Mouse (Mus musculus): ENCODE measurements at regions not wholly inside any gene's neighbourhood (a gene's known extent, or its start where the extent isn't known, plus 50 kb on each side); places are given as distances from the start of the nearest gene placed in this dataset.

DNA sequence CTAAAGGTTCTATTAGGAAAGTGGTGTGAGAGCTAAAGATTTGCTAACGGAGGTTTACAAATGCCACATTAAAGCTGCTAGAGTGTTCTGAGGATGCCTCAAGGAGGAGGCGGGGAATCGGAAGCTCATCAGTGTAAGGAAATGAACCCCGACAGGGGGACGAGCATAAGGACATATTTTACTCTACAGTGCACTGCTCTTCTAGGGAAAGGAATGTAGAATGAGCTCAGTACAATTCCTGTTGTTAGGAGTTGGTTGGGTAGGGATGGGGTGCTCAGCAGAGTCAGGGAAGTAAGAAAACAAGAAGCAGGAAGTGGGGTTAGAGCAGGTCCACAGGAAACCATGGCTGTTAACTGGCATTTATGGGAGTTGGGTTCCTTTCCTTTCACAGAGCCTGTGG lies 54.6 kb downstream of the Mex3b start:
- 80% methylated on average over 5 of the region's 5 CpGs for WGBS
- no peak overlapping the region for H3K4me3 ChIP-seq
- H3K27me3 ChIP-seq (replicated peaks) = no peaks in the 10 kb centered on the region
- H3K9me3 ChIP-seq = no peaks in the 10 kb centered on the region
- H3K27ac ChIP-seq = no peak overlapping the region
- H3K4me1 ChIP-seq = no peaks in the 10 kb centered on the region
- no peak for ATAC-seq (replicated peaks)
- H3K9ac ChIP-seq = no peak overlapping the region
- H3K4me2 ChIP-seq = no peak overlapping the region
- H3K36me3 ChIP-seq (replicated peaks) = no peaks in the 10 kb centered on the region

- 88% methylated on average over 11 of the region's 11 CpGs for WGBS
- no peak overlapping the region for H3K27ac ChIP-seq
- no peaks in the 10 kb centered on the region for H3K9me3 ChIP-seq
- no peak overlapping the region for H3K4me2 ChIP-seq
- H3K9ac ChIP-seq = no peak overlapping the region
- no peaks in the 10 kb centered on the region for H3K4me1 ChIP-seq
- no peak overlapping the region for H3K4me3 ChIP-seq
- no peaks in the 10 kb centered on the region for H3K36me3 ChIP-seq (replicated peaks)
- no peak for ATAC-seq (replicated peaks)
- no peaks in the 10 kb centered on the region for H3K27me3 ChIP-seq (replicated peaks)
Measured at GRCm38 (mm10) chr7:82923220-82924071, 56.3 kb downstream of the Mex3b start.

- Histone ChIP-seq H3K27me3 (replicated peaks) (no peaks in the 10 kb centered on the region), H3K9me3 (no peaks in the 10 kb centered on the region), H3K36me3 (replicated peaks) (no peaks in the 10 kb centered on the region), H3K4me2 (no peak overlapping the region), H3K4me3 (no peak overlapping the region), H3K4me1 (no peaks in the 10 kb centered on the region), H3K27ac (no peak overlapping the region), H3K9ac (no peak overlapping the region)
- 88% methylated on average over 3 of the region's 3 CpGs for WGBS
- ATAC-seq (replicated peaks) = no peak
Measured at GRCm38 (mm10) chr7:82924092-82924491, 57.0 kb downstream of the Mex3b start.

- no peak overlapping the region for H3K4me3 ChIP-seq
- no peak overlapping the region for H3K9ac ChIP-seq
- H3K36me3 ChIP-seq (replicated peaks) = no peaks in the 10 kb centered on the region
- peak overlapping the region; percentile 50 for H3K27ac ChIP-seq
- H3K4me2 ChIP-seq = no peak overlapping the region
- H3K27me3 ChIP-seq (replicated peaks) = no peaks in the 10 kb centered on the region
- no peaks in the 10 kb centered on the region for H3K9me3 ChIP-seq
- WGBS = 12% methylated on average over 3 of the region's 3 CpGs
- ATAC-seq (replicated peaks) = peak; percentile 73
- peaks cover 4% of the 10 kb centered on the region for H3K4me1 ChIP-seq
Measured at GRCm38 (mm10) chr7:82938311-82938710, 71.2 kb downstream of the Mex3b start.

- H3K9ac ChIP-seq = no peak overlapping the region
- H3K4me3 ChIP-seq = no peak overlapping the region
- H3K4me2 ChIP-seq = no peak overlapping the region
- H3K27me3 ChIP-seq (replicated peaks) = no peaks in the 10 kb centered on the region
- ATAC-seq (replicated peaks) = no peak
- no peaks in the 10 kb centered on the region for H3K36me3 ChIP-seq (replicated peaks)
- H3K4me1 ChIP-seq = peaks cover 4% of the 10 kb centered on the region
- no peaks in the 10 kb centered on the region for H3K9me3 ChIP-seq
- 85% methylated on average over 11 of the region's 11 CpGs for WGBS
- H3K27ac ChIP-seq = no peak overlapping the region
Measured at GRCm38 (mm10) chr7:82939536-82939935, 72.4 kb downstream of the Mex3b start.

- H3K27me3 ChIP-seq (replicated peaks) = no peaks in the 10 kb centered on the region
- no peak overlapping the region for H3K4me2 ChIP-seq
- no peak for ATAC-seq (replicated peaks)
- H3K4me3 ChIP-seq = no peak overlapping the region
- no peak overlapping the region for H3K9ac ChIP-seq
- no peaks in the 10 kb centered on the region for H3K36me3 ChIP-seq (replicated peaks)
- WGBS = 74% methylated on average over 9 of the region's 9 CpGs
- H3K4me1 ChIP-seq = peaks cover 1% of the 10 kb centered on the region; the same call in 1 of the 2 replicates
- no peak overlapping the region for H3K27ac ChIP-seq
- H3K9me3 ChIP-seq = no peaks in the 10 kb centered on the region
Measured at GRCm38 (mm10) chr7:82943376-82943775, 76.2 kb downstream of the Mex3b start.

DNA sequence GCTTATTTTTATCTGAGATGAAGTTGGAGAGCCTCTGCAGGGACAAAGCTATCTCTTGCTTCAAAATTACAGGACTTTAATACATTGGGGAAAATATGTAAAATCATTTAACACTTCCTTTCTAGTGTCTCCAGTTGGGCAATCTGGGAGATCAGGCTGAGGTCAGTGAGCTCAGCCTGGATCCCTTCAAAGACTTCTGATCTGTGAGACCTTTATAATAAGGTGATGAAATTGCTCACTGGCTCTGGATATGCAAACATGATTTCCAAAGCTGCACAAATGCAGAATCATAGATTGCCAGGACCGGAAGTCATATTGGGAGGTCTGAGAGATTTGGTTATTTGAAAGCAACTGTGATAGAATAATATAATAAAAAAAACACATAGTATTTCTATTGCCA lies 76.7 kb downstream of the Mex3b start:
- ATAC-seq (replicated peaks) = no peak
- Histone ChIP-seq H3K27me3 (replicated peaks) (no peaks in the 10 kb centered on the region), H3K9me3 (no peaks in the 10 kb centered on the region), H3K27ac (no peak overlapping the region), H3K9ac (no peak overlapping the region), H3K36me3 (replicated peaks) (no peaks in the 10 kb centered on the region), H3K4me2 (no peak overlapping the region), H3K4me3 (no peak overlapping the region), H3K4me1 (no peaks in the 10 kb centered on the region)
- 85% methylated on average over 1 of the region's 1 CpGs for WGBS

DNA sequence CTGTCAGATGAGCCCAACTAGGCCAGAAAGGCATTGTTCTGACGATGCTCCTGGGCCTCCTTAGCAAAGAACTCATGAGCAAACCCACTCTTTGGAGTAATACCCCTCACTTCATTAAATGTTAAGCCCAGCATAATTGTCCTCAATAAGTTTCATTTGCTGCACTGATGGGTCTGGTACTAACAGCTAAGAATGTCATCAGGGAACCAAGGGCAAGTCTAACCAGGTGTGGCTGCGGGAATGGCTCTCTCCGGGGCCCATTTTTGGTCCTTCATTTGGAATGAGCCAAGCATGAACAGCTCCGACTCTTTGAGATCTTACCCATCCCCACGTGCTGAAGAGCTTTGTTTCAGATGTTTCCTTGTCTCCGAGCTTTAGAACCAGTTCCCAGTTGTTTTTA lies 82.2 kb downstream of the Mex3b start:
- Histone ChIP-seq H3K4me1 (no peaks in the 10 kb centered on the region), H3K9me3 (no peaks in the 10 kb centered on the region), H3K27ac (no peak overlapping the region), H3K4me2 (no peak overlapping the region), H3K36me3 (replicated peaks) (no peaks in the 10 kb centered on the region), H3K9ac (no peak overlapping the region), H3K27me3 (replicated peaks) (no peaks in the 10 kb centered on the region), H3K4me3 (no peak overlapping the region)
- ATAC-seq (replicated peaks) = no peak
- 79% methylated on average over 6 of the region's 6 CpGs for WGBS

DNA sequence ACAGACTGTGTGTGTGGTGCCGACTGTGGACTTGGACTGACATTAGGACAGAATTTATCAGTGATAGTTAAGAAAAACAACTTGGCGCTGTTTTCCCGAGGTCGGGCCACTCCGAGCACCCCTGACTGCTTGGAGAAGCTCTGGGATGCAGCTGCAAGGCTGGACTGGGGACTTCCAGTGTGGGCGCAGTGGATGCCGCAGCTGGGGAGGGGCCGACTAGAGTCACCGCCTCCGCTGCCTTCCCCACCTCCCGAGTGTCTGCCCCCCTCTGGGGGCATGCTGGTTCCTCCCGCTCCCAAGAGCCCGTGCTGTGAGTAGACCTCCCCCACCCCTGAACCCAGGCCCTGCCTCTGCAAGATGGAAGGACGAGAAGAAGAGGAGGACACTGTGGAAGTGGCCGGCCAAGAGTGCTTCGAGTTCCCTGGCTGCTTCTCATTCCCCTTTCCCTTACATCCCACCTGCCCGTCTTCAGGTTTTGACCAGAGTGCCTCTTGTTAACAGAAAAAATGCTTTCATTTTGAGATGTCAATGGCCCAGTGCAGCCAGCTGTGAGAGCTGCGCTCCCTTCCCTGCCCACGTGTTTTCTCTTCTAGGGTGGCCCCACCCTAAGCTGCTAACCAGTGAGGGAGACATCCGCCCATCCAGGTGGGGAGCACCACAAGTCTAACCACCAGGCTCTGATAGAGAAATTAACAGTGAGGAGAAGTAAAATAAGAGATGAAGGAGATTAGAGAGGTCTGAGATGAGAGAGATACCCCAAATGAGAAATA lies 90.3 kb downstream of the Mex3b start:
- H3K9ac ChIP-seq = no peak overlapping the region
- WGBS = 61% methylated on average over 20 of the region's 20 CpGs
- no peak overlapping the region for H3K4me3 ChIP-seq
- H3K4me2 ChIP-seq = no peak overlapping the region
- H3K36me3 ChIP-seq (replicated peaks) = no peaks in the 10 kb centered on the region
- ATAC-seq (replicated peaks) = no peak
- no peaks in the 10 kb centered on the region for H3K27me3 ChIP-seq (replicated peaks)
- no peaks in the 10 kb centered on the region for H3K4me1 ChIP-seq
- no peaks in the 10 kb centered on the region for H3K9me3 ChIP-seq
- no peak overlapping the region for H3K27ac ChIP-seq

DNA sequence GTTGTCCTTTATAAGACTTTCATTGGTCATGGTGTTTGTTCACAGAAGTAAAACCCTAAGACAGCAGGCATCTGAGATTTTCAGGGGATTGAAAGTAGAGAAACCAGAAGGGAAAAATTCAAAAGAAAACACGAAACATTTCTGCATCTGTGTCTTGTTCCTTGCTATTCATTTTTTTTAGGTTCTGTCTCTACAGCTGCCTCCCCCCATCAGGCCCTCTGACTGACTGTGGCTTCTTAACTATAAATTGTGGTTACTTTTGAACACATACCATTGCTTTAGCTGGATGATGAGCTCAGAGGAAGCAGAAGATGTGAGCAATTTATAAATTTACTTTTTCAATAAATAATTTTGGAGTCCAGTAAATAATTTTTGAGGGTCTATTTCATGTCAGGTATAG lies 103.5 kb downstream of the Mex3b start:
- WGBS = 89% methylated on average over 1 of the region's 1 CpGs
- H3K4me3 ChIP-seq = no peak overlapping the region
- no peak for ATAC-seq (replicated peaks)

GRCm38 (mm10) chr7:82971244-82971643 lies 104.1 kb downstream of the Mex3b start:
- no peaks in the 10 kb centered on the region for H3K27me3 ChIP-seq (replicated peaks)
- no peak overlapping the region for H3K4me2 ChIP-seq
- H3K27ac ChIP-seq = no peak overlapping the region
- no peak overlapping the region for H3K9ac ChIP-seq
- H3K4me3 ChIP-seq = no peak overlapping the region
- no peak for ATAC-seq (replicated peaks)
- no peaks in the 10 kb centered on the region for H3K4me1 ChIP-seq
- WGBS = 92% methylated on average over 5 of the region's 5 CpGs
- H3K9me3 ChIP-seq = no peaks in the 10 kb centered on the region
- H3K36me3 ChIP-seq (replicated peaks) = no peaks in the 10 kb centered on the region

More for the DNA sequence above, 103.5 kb downstream of the Mex3b start:
- H3K9me3 ChIP-seq = no peaks in the 10 kb centered on the region
- H3K4me1 ChIP-seq = no peaks in the 10 kb centered on the region
- no peaks in the 10 kb centered on the region for H3K27me3 ChIP-seq (replicated peaks)
- H3K9ac ChIP-seq = no peak overlapping the region
- no peaks in the 10 kb centered on the region for H3K36me3 ChIP-seq (replicated peaks)
- no peak overlapping the region for H3K27ac ChIP-seq
- no peak overlapping the region for H3K4me2 ChIP-seq

DNA sequence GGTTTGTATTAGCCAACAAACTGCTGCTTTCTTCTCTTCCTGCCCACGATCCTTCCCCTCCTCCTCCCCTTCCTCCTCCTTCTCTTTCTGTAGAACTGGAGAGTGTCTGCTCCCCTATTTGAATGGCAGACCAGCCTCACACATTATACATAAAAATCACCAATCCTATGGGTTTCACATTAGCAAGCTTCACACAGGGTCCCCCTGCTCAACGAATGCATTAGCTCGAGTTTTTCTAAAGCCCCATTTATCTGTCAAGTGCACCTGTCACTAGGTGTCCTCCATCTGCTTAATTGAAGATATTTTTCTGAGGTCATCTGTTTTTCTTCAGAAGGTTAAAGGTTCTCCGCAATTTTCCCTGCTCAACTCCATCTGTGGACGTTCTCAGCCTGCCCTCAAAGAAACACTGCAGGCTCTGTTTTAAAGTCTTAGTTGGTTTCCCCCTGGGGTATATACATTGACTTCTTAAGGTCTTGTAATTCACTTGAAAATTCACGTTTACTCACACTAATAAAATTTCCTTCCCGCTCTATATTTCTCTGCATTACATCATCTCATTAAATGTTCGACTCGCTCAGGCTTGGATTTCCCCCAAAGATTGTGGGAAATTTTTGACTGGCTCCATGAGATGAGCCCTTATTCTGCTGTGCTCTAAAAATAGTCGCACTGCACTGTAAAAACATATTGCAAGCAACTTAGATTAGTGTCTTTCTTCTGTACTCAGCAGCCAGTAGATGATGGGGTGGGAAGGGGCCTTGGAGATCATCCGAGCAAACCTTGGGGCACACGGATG lies 105.3 kb downstream of the Mex3b start:
- H3K4me2 ChIP-seq = no peak overlapping the region
- H3K27ac ChIP-seq = no peak overlapping the region
- H3K36me3 ChIP-seq (replicated peaks) = no peaks in the 10 kb centered on the region
- ATAC-seq (replicated peaks) = no peak
- H3K4me1 ChIP-seq = no peaks in the 10 kb centered on the region
- H3K4me3 ChIP-seq = no peak overlapping the region
- WGBS = 69% methylated on average over 12 of the region's 12 CpGs
- no peaks in the 10 kb centered on the region for H3K9me3 ChIP-seq
- H3K27me3 ChIP-seq (replicated peaks) = no peaks in the 10 kb centered on the region
- no peak overlapping the region for H3K9ac ChIP-seq
